Mouse (Mus musculus) liver, adult 2 months (tissue): ENCODE measurements around the gene Dgkz. TPM values are rescaled to one million over a fixed set of nuclear protein-coding genes. Genes with fewer than 3 reads are reported as not detected.

Source experiments
- DNase-seq: peaks from one replicate; pipeline ENCODE4 v3.0.0-alpha.2; 2011; ENCODE audit warnings: low read depth, low spot score; ENCODE audit errors: extremely low read depth
- H3K27ac ChIP-seq: fragments of 200-500 bp; replicated peaks from 2 replicates; pipeline ENCODE4 v1.5.1; 2012; ENCODE audit warnings: low read depth, mild to moderate bottlenecking, control low read depth, inconsistent platforms, low read length; ENCODE audit not compliant: insufficient read depth
- H3K27me3 ChIP-seq: fragments of 200-500 bp; 2 replicates; pipeline ENCODE4 v1.6.1; 2012; ENCODE audit warnings: mild to moderate bottlenecking, moderate library complexity, low read length, inconsistent platforms; ENCODE audit not compliant: control insufficient read depth, insufficient read depth
- H3K36me3 ChIP-seq: fragments of 200-500 bp; 2 replicates; pipeline ENCODE4 v1.6.1; 2012; ENCODE audit warnings: low read length, inconsistent platforms; ENCODE audit not compliant: control insufficient read depth, insufficient read depth
- H3K4me1 ChIP-seq: fragments of 200-500 bp; 2 replicates; pipeline ENCODE4 v1.6.1; 2011; ENCODE audit warnings: low read length; ENCODE audit not compliant: control insufficient read depth, insufficient read depth
- H3K4me3 ChIP-seq: fragments of 200-500 bp; 2 replicates; pipeline ENCODE4 v1.5.1; 2011; ENCODE audit warnings: low read depth, mild to moderate bottlenecking, control low read depth, low read length, moderate library complexity; ENCODE audit not compliant: insufficient read depth
- H3K79me2 ChIP-seq: fragments of 200-500 bp; 2 replicates; pipeline ENCODE4 v1.6.1; 2012; ENCODE audit warnings: inconsistent platforms, mild to moderate bottlenecking, low read length, moderate library complexity; ENCODE audit not compliant: control insufficient read depth, insufficient read depth
- H3K9ac ChIP-seq: fragments of 200-500 bp; 2 replicates; pipeline ENCODE4 v1.6.1; 2012; ENCODE audit warnings: low read depth, mild to moderate bottlenecking, control low read depth, inconsistent platforms, low read length
- CTCF ChIP-seq: fragments of 200-500 bp; IDR thresholded peaks from 2 replicates; pipeline ENCODE4 v1.5.1; 2011; ENCODE audit warnings: low read depth, low read length, control low read depth
- POLR2A ChIP-seq: fragments of 200-500 bp; IDR thresholded peaks from 2 replicates; pipeline ENCODE4 v1.6.1; 2011; ENCODE audit warnings: low read length, control low read depth; ENCODE audit not compliant: insufficient read depth; ENCODE audit errors: extremely low read depth
- WGBS: fragments of 180-500 bp; shearing (Covaris S2); methylation state at CpG from one replicate; pipeline ENCODE4 v1.1.7; 2018; 5-methylcytosine and 5-hydroxymethylcytosine counted together
- polyA plus RNA-seq: library from polyadenylated mRNA; depleted of rRNA; stranded (reverse); fragments of >200 nt; gene quantifications from 2 replicates; pipeline ENCODE4 v1.2.3, GENCODE M21; 2012
- total RNA-seq: library from RNA; depleted of rRNA; stranded (reverse); fragments of >200 nt; gene quantifications from 2 replicates; pipeline ENCODE4 v1.2.3, GENCODE M21; 2014

Dgkz gene
- total and polyA plus RNA-seq, 2 experiments = 13.2 to 59.5 TPM

- no peak for TF ChIP-seq POLR2A
- TF ChIP-seq CTCF = no peak
- H3K27ac ChIP-seq = no peak overlapping the region
- no peak overlapping the region for H3K9ac ChIP-seq
- H3K4me3 ChIP-seq = no peak overlapping the region
- H3K4me1 ChIP-seq = peaks cover 6% of the 10 kb centered on the region
- no peak for DNase-seq
- peaks cover 21% of the 10 kb centered on the region for H3K27me3 ChIP-seq
- no peaks in the 10 kb centered on the region for H3K79me2 ChIP-seq
- 87% methylated on average over 15 of the region's 15 CpGs for WGBS
- no peaks in the 10 kb centered on the region for H3K36me3 ChIP-seq
These were observed 50.2 kb downstream of the Dgkz start for GRCm38 (mm10) chr2:91925442-91925841.

- H3K36me3 ChIP-seq = no peaks in the 10 kb centered on the region
- no peak for TF ChIP-seq POLR2A
- H3K27me3 ChIP-seq = peaks cover 21% of the 10 kb centered on the region
- H3K4me3 ChIP-seq = no peak overlapping the region
- WGBS = 96% methylated on average over 1 of the region's 1 CpGs
- no peak overlapping the region for H3K9ac ChIP-seq
- no peaks in the 10 kb centered on the region for H3K79me2 ChIP-seq
- no peak overlapping the region for H3K27ac ChIP-seq
- DNase-seq = no peak
- H3K4me1 ChIP-seq = peaks cover 5% of the 10 kb centered on the region
These were observed 50.9 kb downstream of the Dgkz start for GRCm38 (mm10) chr2:91924726-91925125.

GRCm38 (mm10) chr2:91923415-91924337, 52.0 kb downstream of the Dgkz start:
- TF ChIP-seq CTCF (peak; percentile 84), POLR2A (no peak)
- Histone ChIP-seq H3K4me3 (peak overlapping the region; percentile 12; the same call in 1 of the 2 replicates), H3K27me3 (peaks cover 21% of the 10 kb centered on the region), H3K79me2 (no peaks in the 10 kb centered on the region), H3K27ac (no peak overlapping the region), H3K4me1 (peaks cover 5% of the 10 kb centered on the region), H3K9ac (no peak overlapping the region), H3K36me3 (no peaks in the 10 kb centered on the region)
- DNase-seq = peak; percentile 10
- 4% methylated on average over 54 of the region's 54 CpGs for WGBS

GRCm38 (mm10) chr2:91922586-91923414, 52.9 kb downstream of the Dgkz start:
- DNase-seq = no peak
- no peak overlapping the region for H3K4me3 ChIP-seq
- 5% methylated on average over 37 of the region's 37 CpGs for WGBS
- no peak overlapping the region for H3K9ac ChIP-seq
- H3K79me2 ChIP-seq = no peaks in the 10 kb centered on the region
- H3K4me1 ChIP-seq = peaks cover 5% of the 10 kb centered on the region
- H3K27me3 ChIP-seq = peaks cover 21% of the 10 kb centered on the region
- no peak overlapping the region for H3K27ac ChIP-seq
- TF ChIP-seq CTCF (no peak), POLR2A (no peak)
- no peaks in the 10 kb centered on the region for H3K36me3 ChIP-seq

- Histone ChIP-seq H3K4me1 (peaks cover 5% of the 10 kb centered on the region), H3K36me3 (no peaks in the 10 kb centered on the region), H3K27ac (no peak overlapping the region), H3K79me2 (no peaks in the 10 kb centered on the region), H3K27me3 (peaks cover 21% of the 10 kb centered on the region), H3K9ac (no peak overlapping the region), H3K4me3 (peak overlapping the region; percentile 39; the same call in 1 of the 2 replicates)
- DNase-seq = no peak
- no peak for TF ChIP-seq POLR2A
- TF ChIP-seq CTCF = peak; percentile 34; the same call in 1 of the 2 replicates
- 2% methylated on average over 63 of the region's 64 CpGs for WGBS
These were observed 53.7 kb downstream of the Dgkz start for GRCm38 (mm10) chr2:91921790-91922570.
